Mouse (Mus musculus): ENCODE measurements around the gene Elk4. TPM values are rescaled to one million over a fixed set of nuclear protein-coding genes. Genes with fewer than 3 reads are reported as not detected.
A peak's percentile ranks its signal among the peaks of the same experiment; 100 is the strongest.

Elk4 gene
- polyA plus RNA-seq, 1 experiment from 2014 or later, result 15.2 TPM

GRCm38 (mm10) chr1:132008881-132009644 lies 1.7 kb downstream of the Elk4 start:
- DNase-seq (ENCODE audit: low spot score), result no peak
- H3K4me1 ChIP-seq, result peaks cover 26% of the 10 kb centered on the region
- H3K36me3 ChIP-seq, result peaks cover 3% of the 10 kb centered on the region
- peak overlapping the region; percentile 100 for H3K27ac ChIP-seq
- peak overlapping the region; percentile 90 for H3K4me3 ChIP-seq
- 55% methylated on average over 8 of the region's 8 CpGs for WGBS
- no peaks in the 10 kb centered on the region for H3K9me3 ChIP-seq (replicated peaks)
- no peaks in the 10 kb centered on the region for H3K27me3 ChIP-seq (ENCODE audit: low read depth, poor library complexity, severe bottlenecking)

DNA sequence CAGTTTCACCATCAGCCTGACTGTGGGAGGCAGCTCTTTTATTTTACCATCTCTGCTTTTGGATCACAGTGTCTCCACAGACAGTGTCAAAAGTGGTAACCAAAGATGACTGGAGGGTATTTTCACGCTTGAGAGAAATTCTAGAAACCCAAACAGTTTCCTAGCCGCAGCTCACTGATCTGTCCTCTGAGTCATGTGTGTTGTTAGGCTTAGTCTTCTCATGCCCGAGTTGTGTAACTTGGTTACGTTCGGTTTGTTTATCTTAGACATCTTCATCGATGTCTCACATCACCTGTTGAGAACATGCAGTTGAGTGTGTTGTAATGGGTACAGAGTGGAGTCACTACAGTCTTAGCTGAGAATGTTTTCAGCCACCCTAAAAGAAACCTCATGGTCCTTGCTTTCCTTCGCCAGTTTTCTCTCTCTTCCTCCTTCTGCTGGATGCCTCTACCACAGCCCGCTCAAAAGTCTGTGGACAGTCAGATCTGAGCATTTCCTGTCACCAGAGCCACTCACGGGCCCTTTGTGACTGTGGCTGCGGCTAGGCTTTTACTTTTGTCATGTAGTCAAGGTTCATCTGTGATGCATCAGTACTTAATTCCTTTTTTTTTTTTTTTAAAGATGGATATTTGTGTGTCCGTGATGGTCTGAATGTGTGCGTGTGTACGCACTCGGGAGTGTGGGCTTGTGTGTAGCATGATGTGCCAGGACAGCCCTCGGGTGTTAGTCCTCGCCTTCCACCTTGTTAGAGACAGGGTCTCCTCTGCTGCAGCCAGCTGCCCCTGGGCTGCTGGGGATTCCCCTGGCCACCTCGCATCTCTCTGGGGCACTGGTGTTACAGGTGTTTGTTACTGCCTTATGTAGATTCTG lies 3.5 kb downstream of the Elk4 start:
- H3K4me3 ChIP-seq, result no peak overlapping the region
- DNase-seq (ENCODE audit: low spot score), result no peak
- H3K36me3 ChIP-seq, result peaks cover 21% of the 10 kb centered on the region
- H3K27me3 ChIP-seq (ENCODE audit: low read depth, poor library complexity, severe bottlenecking), result no peaks in the 10 kb centered on the region
- H3K27ac ChIP-seq, result no peak overlapping the region
- H3K4me1 ChIP-seq, result peaks cover 18% of the 10 kb centered on the region
- 89% methylated on average over 17 of the region's 17 CpGs for WGBS
- no peaks in the 10 kb centered on the region for H3K9me3 ChIP-seq (replicated peaks)

- H3K4me1 ChIP-seq, result peaks cover 15% of the 10 kb centered on the region
- peaks cover 29% of the 10 kb centered on the region for H3K36me3 ChIP-seq
- 82% methylated on average over 2 of the region's 2 CpGs for WGBS
- no peaks in the 10 kb centered on the region for H3K27me3 ChIP-seq (ENCODE audit: low read depth, poor library complexity, severe bottlenecking)
- DNase-seq (ENCODE audit: low spot score), result no peak
- H3K4me3 ChIP-seq, result no peak overlapping the region
- no peak overlapping the region for H3K27ac ChIP-seq
- H3K9me3 ChIP-seq (replicated peaks), result no peaks in the 10 kb centered on the region
Measured at GRCm38 (mm10) chr1:132011785-132012184, 4.4 kb downstream of the Elk4 start.

DNA sequence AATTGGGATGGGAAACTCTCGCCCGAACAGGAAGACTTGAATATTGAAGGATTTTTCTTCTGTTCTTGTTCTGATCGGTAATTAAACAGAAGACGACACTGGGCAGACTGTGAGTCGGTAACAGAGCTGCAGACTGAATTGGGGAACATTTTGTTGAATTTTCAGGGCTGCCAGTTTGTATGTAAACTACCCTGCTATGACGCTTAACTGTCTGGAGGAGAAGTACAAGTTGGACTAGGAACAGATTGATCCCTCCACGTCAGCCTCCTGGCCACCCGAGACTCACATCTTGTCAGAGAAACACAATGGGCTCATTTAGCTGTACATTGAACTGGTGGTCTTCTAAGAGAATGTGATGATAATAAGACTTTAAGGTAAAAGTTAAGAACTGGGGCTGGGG lies 5.5 kb downstream of the Elk4 start:
- Histone ChIP-seq H3K27me3 (ENCODE audit: low read depth, poor library complexity, severe bottlenecking) (no peaks in the 10 kb centered on the region), H3K4me1 (peaks cover 14% of the 10 kb centered on the region), H3K36me3 (peaks cover 39% of the 10 kb centered on the region), H3K9me3 (replicated peaks) (no peaks in the 10 kb centered on the region), H3K4me3 (no peak overlapping the region), H3K27ac (no peak overlapping the region)
- 92% methylated on average over 8 of the region's 8 CpGs for WGBS
- DNase-seq (ENCODE audit: low spot score), result no peak

GRCm38 (mm10) chr1:132014800-132015199 lies 7.4 kb downstream of the Elk4 start:
- no peaks in the 10 kb centered on the region for H3K9me3 ChIP-seq (replicated peaks)
- 97% methylated on average over 1 of the region's 1 CpGs for WGBS
- no peak overlapping the region for H3K4me3 ChIP-seq
- H3K27ac ChIP-seq, result no peak overlapping the region
- no peak for DNase-seq (ENCODE audit: low spot score)
- H3K4me1 ChIP-seq, result peaks cover 2% of the 10 kb centered on the region; the same call in 1 of the 2 replicates
- peaks cover 59% of the 10 kb centered on the region for H3K36me3 ChIP-seq
- no peaks in the 10 kb centered on the region for H3K27me3 ChIP-seq (ENCODE audit: low read depth, poor library complexity, severe bottlenecking)

- H3K36me3 ChIP-seq, result peaks cover 74% of the 10 kb centered on the region
- H3K9me3 ChIP-seq (replicated peaks), result no peaks in the 10 kb centered on the region
- no peak overlapping the region for H3K4me3 ChIP-seq
- H3K27me3 ChIP-seq (ENCODE audit: low read depth, poor library complexity, severe bottlenecking), result no peaks in the 10 kb centered on the region
- WGBS, result 100% methylated on average over 1 of the region's 1 CpGs
- no peak for DNase-seq (ENCODE audit: low spot score)
- H3K27ac ChIP-seq, result no peak overlapping the region
- no peaks in the 10 kb centered on the region for H3K4me1 ChIP-seq
Measured at GRCm38 (mm10) chr1:132016691-132017090, 9.3 kb downstream of the Elk4 start.

DNA sequence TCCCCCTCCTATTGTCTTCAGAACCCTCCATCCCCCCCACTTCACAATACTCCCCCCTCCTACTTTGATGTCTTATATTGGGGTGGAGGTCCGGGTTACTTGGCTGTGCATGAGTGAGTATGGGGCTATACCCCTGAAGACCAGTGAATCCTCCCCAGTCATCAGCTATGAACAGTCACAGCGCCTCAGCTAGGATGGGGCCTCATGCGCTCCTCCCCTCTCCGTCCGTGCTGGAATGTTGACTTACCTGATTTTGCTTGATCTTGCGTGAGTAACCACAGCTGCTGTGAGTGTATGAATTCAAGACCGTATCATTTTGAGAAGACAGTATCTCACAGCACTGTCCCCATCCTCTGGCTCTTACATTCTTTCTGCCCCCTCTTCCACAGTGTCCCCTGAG lies 12.5 kb downstream of the Elk4 start:
- WGBS, result 93% methylated on average over 7 of the region's 7 CpGs
- Histone ChIP-seq H3K36me3 (peaks cover 91% of the 10 kb centered on the region), H3K4me3 (no peak overlapping the region)

DNA sequence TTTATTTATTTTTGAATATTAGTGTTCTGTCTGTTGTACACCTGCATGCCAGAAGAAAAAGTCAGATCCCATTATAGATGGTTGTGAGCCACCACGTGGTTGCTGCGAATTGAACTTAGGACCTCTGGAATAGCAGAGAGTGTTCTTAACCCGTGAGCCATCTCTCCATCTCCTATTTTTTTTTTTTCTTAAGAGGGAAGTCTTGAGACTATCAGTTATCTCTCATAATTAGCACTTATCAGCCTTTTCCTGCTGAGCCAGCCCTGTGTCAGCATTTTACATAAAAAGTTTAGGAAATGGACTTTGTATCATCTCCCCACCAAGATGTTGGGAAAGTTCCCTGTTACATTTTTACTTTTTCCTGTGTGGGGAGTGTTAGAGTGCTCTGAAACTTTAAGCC lies 14.7 kb downstream of the Elk4 start:
- Histone ChIP-seq H3K27ac (no peak overlapping the region), H3K4me1 (no peaks in the 10 kb centered on the region), H3K9me3 (replicated peaks) (no peaks in the 10 kb centered on the region), H3K4me3 (no peak overlapping the region), H3K36me3 (peaks cover 89% of the 10 kb centered on the region), H3K27me3 (ENCODE audit: low read depth, poor library complexity, severe bottlenecking) (no peaks in the 10 kb centered on the region)
- DNase-seq (ENCODE audit: low spot score), result no peak
- 92% methylated on average over 3 of the region's 3 CpGs for whole genome bisulfite sequencing

More for the DNA sequence above, 12.5 kb downstream of the Elk4 start:
- H3K9me3 ChIP-seq (replicated peaks), result no peaks in the 10 kb centered on the region
- no peaks in the 10 kb centered on the region for H3K4me1 ChIP-seq
- H3K27me3 ChIP-seq (ENCODE audit: low read depth, poor library complexity, severe bottlenecking), result no peaks in the 10 kb centered on the region
- no peak for DNase-seq (ENCODE audit: low spot score)
- H3K27ac ChIP-seq, result no peak overlapping the region

- no peaks in the 10 kb centered on the region for H3K27me3 ChIP-seq (ENCODE audit: low read depth, poor library complexity, severe bottlenecking)
- H3K4me3 ChIP-seq, result no peak overlapping the region
- H3K27ac ChIP-seq, result no peak overlapping the region
- 96% methylated on average over 11 of the region's 11 CpGs for WGBS
- peaks cover 91% of the 10 kb centered on the region for H3K36me3 ChIP-seq
- no peaks in the 10 kb centered on the region for H3K9me3 ChIP-seq (replicated peaks)
- no peaks in the 10 kb centered on the region for H3K4me1 ChIP-seq
- DNase-seq (ENCODE audit: low spot score), result no peak
Measured at GRCm38 (mm10) chr1:132026925-132027646, 19.7 kb downstream of the Elk4 start.

GRCm38 (mm10) chr1:132027978-132028377 lies 20.6 kb downstream of the Elk4 start:
- no peaks in the 10 kb centered on the region for H3K9me3 ChIP-seq (replicated peaks)
- no peak for DNase-seq (ENCODE audit: low spot score)
- peaks cover 91% of the 10 kb centered on the region for H3K36me3 ChIP-seq
- WGBS, result 91% methylated on average over 5 of the region's 5 CpGs
- H3K4me1 ChIP-seq, result no peaks in the 10 kb centered on the region
- no peak overlapping the region for H3K4me3 ChIP-seq
- no peaks in the 10 kb centered on the region for H3K27me3 ChIP-seq (ENCODE audit: low read depth, poor library complexity, severe bottlenecking)
- H3K27ac ChIP-seq, result no peak overlapping the region

DNA sequence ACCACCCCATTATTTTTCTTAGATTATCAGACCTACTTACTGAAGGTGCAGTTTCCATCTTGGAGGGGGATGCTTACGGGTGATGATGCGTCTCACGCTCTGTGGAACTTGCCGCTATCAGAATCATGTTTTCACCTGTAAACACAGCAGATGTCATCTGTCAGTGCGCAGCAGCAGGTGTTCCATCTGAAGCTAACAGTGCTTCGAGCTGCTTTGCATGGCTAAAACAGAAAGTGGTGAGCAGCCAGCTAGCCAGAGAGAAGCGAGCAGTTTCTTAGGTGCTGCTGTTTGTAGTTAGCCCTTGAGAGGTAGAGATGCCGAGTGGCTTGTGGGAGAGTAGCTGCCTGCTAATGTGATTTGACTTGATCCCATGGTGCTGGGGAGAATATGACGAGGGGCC lies 21.0 kb downstream of the Elk4 start:
- H3K36me3 ChIP-seq, result peaks cover 91% of the 10 kb centered on the region
- DNase-seq (ENCODE audit: low spot score), result no peak
- no peaks in the 10 kb centered on the region for H3K4me1 ChIP-seq
- H3K9me3 ChIP-seq (replicated peaks), result no peaks in the 10 kb centered on the region
- no peaks in the 10 kb centered on the region for H3K27me3 ChIP-seq (ENCODE audit: low read depth, poor library complexity, severe bottlenecking)
- no peak overlapping the region for H3K27ac ChIP-seq
- no peak overlapping the region for H3K4me3 ChIP-seq
- 94% methylated on average over 9 of the region's 9 CpGs for WGBS

DNA sequence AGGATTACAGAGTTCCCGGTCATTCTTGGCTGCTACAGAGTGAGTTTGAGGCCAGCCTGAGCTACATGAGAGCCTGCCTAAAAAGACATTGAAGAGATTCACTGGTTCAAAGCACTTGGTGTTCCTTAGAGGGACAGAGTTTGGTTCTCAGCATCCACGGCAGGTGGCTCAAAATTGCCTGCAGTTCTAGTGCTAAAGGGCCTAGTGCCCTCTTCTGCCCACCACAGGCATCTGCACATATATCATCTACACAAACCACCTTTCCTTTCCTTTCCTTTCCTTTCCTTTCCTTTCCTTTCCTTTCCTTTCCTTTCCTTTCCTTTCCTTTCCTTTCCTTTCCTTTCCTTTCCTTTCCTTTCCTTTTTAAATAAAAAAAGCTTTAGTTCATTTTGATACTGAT lies 23.2 kb downstream of the Elk4 start:
- no peak for DNase-seq (ENCODE audit: low spot score)
- peaks cover 89% of the 10 kb centered on the region for H3K36me3 ChIP-seq
- WGBS, result 73% methylated on average over 2 of the region's 2 CpGs
- H3K9me3 ChIP-seq (replicated peaks), result no peaks in the 10 kb centered on the region
- no peaks in the 10 kb centered on the region for H3K4me1 ChIP-seq
- H3K27me3 ChIP-seq (ENCODE audit: low read depth, poor library complexity, severe bottlenecking), result no peaks in the 10 kb centered on the region
- H3K27ac ChIP-seq, result no peak overlapping the region
- no peak overlapping the region for H3K4me3 ChIP-seq

GRCm38 (mm10) chr1:132032172-132032571 lies 24.8 kb downstream of the Elk4 start:
- Histone ChIP-seq H3K27me3 (ENCODE audit: low read depth, poor library complexity, severe bottlenecking) (no peaks in the 10 kb centered on the region), H3K36me3 (peaks cover 76% of the 10 kb centered on the region), H3K4me1 (no peaks in the 10 kb centered on the region), H3K27ac (no peak overlapping the region), H3K4me3 (no peak overlapping the region), H3K9me3 (replicated peaks) (no peaks in the 10 kb centered on the region)
- 92% methylated on average over 7 of the region's 7 CpGs for WGBS
- no peak for DNase-seq (ENCODE audit: low spot score)
